Mouse (Mus musculus) ES-E14 (cell line): ENCODE measurements at regions not wholly inside any gene's neighbourhood (a gene's known extent, or its start where the extent isn't known, plus 50 kb on each side); places are given as distances from the start of the nearest gene placed in this dataset.

Source experiments
- CHD2 ChIP-seq: IDR thresholded peaks from 2 replicates; pipeline ENCODE4 v1.6.1; 2014; ENCODE audit warnings: mild to moderate bottlenecking, low read depth, low read length, inconsistent platforms
- HCFC1 ChIP-seq: IDR thresholded peaks from 2 replicates; pipeline ENCODE4 v1.6.1; 2012; ENCODE audit warnings: low read length, inconsistent platforms, borderline replicate concordance; ENCODE audit not compliant: insufficient read depth
- ZNF384 ChIP-seq: IDR thresholded peaks from 2 replicates; pipeline ENCODE4 v1.6.1; 2012; ENCODE audit warnings: low read depth, low read length, inconsistent platforms

GRCm38 (mm10) chr5:97537492-97538257, 80.9 kb upstream of the Gk2 start:
- no peak for TF ChIP-seq ZNF384
- no peak for TF ChIP-seq HCFC1
- no peak for TF ChIP-seq CHD2
